Mouse (Mus musculus) midbrain, embryonic 16.5 days (tissue): ENCODE measurements around the gene Fgfr2. TPM values are rescaled to one million over a fixed set of nuclear protein-coding genes. Genes with fewer than 3 reads are reported as not detected.

Source experiments
- ATAC-seq: fragments of 200-750 bp; cut with Nextera tagmentation; 2 replicates; pipeline ENCODE4 v1.8.0; 2017; ENCODE audit warnings: moderate TSS enrichment
- H3K27ac ChIP-seq: fragments of 300-500 bp; sonication (generic); 2 replicates; pipeline ENCODE4 v1.5.1; 2014; ENCODE audit warnings: mild to moderate bottlenecking, low read length, mixed read lengths
- H3K27me3 ChIP-seq: fragments of 300-500 bp; sonication (generic); 2 replicates; pipeline ENCODE4 v1.6.1; 2014; ENCODE audit warnings: low read depth, low read length, mixed read lengths; ENCODE audit not compliant: control insufficient read depth, insufficient read depth
- H3K36me3 ChIP-seq: fragments of 300-500 bp; sonication (generic); 2 replicates; pipeline ENCODE4 v1.6.1; 2014; ENCODE audit warnings: mild to moderate bottlenecking, low read length, moderate library complexity, mixed read lengths; ENCODE audit not compliant: control insufficient read depth, insufficient read depth
- H3K4me1 ChIP-seq: fragments of 300-500 bp; sonication (generic); 2 replicates; pipeline ENCODE4 v1.6.1; 2014; ENCODE audit warnings: mild to moderate bottlenecking, low read length, mixed read lengths; ENCODE audit not compliant: control insufficient read depth, insufficient read depth
- H3K4me2 ChIP-seq: fragments of 300-500 bp; sonication (generic); 2 replicates; pipeline ENCODE4 v1.6.1; 2014; ENCODE audit warnings: mild to moderate bottlenecking, low read length, mixed read lengths
- H3K4me3 ChIP-seq: fragments of 300-500 bp; sonication (generic); 2 replicates; pipeline ENCODE4 v1.5.1; 2014; ENCODE audit warnings: low read depth, mild to moderate bottlenecking, low read length, moderate library complexity, mixed read lengths
- H3K9ac ChIP-seq: fragments of 300-500 bp; sonication (generic); 2 replicates; pipeline ENCODE4 v1.6.1; 2014; ENCODE audit warnings: low read depth, low read length, mixed read lengths
- H3K9me3 ChIP-seq: fragments of 300-500 bp; sonication (generic); replicated peaks from 2 replicates; pipeline ENCODE4 v1.6.1; 2014; ENCODE audit warnings: mild to moderate bottlenecking, low read length, mixed read lengths; ENCODE audit not compliant: control insufficient read depth, poor library complexity, severe bottlenecking
- WGBS: fragments of 180-500 bp; shearing (Covaris S2); extraction: QIAGEN DNeasy Blood & Tissue Kit; methylation state at CpG from one replicate; pipeline ENCODE4 v1.1.7; 2014; 5-methylcytosine and 5-hydroxymethylcytosine counted together
- polyA plus RNA-seq: library from polyadenylated mRNA; unstranded; fragments of >200 nt; fragmentation: Nextera tagmentation; extraction: Ambion mirVana; gene quantifications from 2 replicates; pipeline ENCODE4 v1.2.1, GENCODE M21; 2015

Gene Fgfr2
- polyA plus RNA-seq, 1 experiment from 2014 or later, result 23.8 TPM

DNA sequence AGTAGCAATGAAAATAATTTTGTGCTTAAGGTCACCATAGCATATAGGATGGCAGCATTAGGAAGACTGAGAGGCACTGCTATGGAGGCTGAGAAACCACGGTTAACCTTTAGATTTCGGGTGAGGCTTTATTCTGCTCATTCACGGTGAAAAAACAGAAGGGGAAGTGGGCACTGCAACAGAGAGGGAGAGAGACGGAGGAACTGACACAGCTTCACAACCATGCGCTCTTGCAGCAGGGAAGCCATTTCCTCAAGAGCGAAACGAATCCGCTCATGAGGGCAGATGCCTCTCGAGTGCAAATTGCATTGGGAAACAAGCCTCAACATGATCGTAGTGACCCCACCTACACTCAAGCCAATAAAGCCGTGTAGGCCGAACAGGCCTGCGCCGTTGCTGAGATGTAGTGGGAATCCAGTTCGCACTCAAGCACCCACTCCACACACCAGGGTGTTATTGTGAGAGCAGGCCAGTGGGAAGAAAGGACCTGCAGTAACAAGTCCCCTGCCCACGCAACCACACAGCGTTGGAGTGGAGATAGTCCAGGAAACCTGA is 2275.9 kb downstream of the Fgfr2 start:
- Histone ChIP-seq H3K9ac (no peak overlapping the region), H3K27ac (no peak overlapping the region), H3K4me1 (no peaks in the 10 kb centered on the region), H3K4me2 (no peak overlapping the region), H3K4me3 (no peak overlapping the region), H3K9me3 (no peaks in the 10 kb centered on the region), H3K36me3 (no peaks in the 10 kb centered on the region), H3K27me3 (no peaks in the 10 kb centered on the region)
- ATAC-seq, result no peak
- 89% methylated on average over 17 of the region's 17 CpGs for WGBS

DNA sequence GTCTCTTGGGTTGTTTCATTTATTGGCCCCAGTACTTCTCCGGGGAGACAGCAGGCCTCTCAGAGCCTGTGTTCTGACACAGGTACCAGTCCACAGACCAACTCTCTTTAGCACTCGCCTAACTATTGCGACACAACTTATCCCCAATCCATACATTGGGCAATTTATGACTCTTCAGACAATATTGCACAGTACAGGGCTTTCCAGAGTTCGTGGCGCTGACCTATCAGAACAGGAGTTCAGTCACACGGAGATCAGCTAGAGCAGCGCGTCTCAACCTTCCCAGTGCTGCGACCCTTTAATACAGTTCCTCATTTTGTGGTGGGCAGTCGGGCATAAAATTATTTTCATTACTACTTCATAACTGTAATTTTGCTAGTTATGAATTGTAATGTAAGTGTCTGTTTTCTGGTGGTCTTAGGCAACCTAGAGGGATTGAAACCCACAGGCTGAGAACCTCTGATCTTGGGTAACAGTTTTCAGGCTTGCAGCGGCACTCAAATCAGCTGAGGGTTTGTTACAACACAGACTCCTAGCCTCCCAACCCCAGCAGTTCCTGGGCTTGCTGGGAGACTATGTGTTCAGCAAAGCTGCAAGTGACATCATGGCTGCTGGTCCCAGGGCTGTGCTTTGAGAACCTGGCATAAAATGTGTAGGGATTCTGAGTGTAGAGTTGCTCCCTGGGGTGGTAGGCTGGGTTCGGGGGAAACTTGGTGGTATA is 2283.6 kb downstream of the Fgfr2 start:
- no peak for ATAC-seq
- Histone ChIP-seq H3K9ac (no peak overlapping the region), H3K4me3 (no peak overlapping the region), H3K4me2 (no peak overlapping the region), H3K27me3 (no peaks in the 10 kb centered on the region), H3K27ac (no peak overlapping the region), H3K4me1 (peaks cover 14% of the 10 kb centered on the region), H3K9me3 (no peaks in the 10 kb centered on the region), H3K36me3 (no peaks in the 10 kb centered on the region)
- 89% methylated on average over 12 of the region's 12 CpGs for WGBS

DNA sequence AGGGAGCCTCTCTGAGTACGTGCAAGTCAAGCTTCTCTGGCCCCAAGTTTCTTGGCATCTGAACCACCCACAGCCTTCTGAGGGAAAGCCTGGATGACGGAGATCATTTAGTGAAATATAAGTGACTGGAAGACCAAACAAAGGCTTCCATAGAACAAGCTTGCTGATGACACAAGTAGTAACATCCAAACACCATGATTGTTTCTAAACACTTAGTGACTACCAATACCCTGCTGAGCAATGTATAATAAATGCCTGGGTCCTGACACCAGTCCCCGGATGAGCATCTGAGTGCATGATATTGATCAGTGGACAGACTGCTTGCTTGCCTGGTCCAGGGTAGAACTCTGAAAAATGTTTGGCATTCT is 2284.5 kb downstream of the Fgfr2 start:
- H3K4me2 ChIP-seq, result no peak overlapping the region
- H3K36me3 ChIP-seq, result no peaks in the 10 kb centered on the region
- no peak for ATAC-seq
- WGBS, result 44% methylated on average over 3 of the region's 3 CpGs
- H3K27ac ChIP-seq, result no peak overlapping the region; the same call in 1 of the 2 replicates
- no peak overlapping the region for H3K4me3 ChIP-seq
- no peak overlapping the region for H3K9ac ChIP-seq
- H3K9me3 ChIP-seq, result no peaks in the 10 kb centered on the region
- peaks cover 18% of the 10 kb centered on the region for H3K4me1 ChIP-seq
- no peaks in the 10 kb centered on the region for H3K27me3 ChIP-seq

DNA sequence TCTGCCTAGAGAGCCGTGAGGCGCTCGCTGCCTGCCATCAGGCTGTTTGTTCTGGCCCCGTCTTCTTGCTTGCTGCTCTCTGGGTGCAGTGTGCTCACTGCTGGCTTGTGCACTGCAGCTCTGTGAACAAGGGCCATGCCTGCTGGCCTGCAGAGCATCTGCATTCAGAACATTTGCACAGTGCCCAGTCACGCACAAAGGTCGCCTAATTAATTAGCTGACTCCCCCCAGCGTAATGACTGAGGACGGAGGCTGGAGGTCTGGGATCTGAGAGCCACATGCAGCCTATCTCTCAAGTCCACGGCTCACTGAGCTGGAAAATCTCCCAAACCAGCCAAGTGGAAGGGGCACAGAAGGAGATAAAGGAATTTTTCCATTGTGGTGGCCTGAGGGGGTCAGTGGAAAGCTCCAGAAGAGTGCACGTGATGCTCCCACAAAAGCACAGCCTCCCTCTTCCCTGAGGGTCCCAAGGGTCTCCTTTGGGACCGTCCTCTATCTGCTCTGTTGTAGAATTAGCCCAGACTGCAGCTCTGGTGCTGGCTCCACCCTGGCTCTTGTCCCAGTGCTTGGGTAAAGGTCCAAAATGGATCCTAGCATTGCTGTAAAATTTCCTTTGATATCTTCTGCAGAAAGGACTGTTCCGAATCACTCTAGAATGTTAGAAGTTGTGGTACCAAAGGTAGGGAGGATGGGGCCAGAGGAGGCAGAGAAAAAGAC is 2285.1 kb downstream of the Fgfr2 start:
- peak; percentile 88 for ATAC-seq
- H3K4me3 ChIP-seq, result no peak overlapping the region
- H3K27ac ChIP-seq, result peak overlapping the region; percentile 28; the same call in 1 of the 2 replicates
- no peaks in the 10 kb centered on the region for H3K9me3 ChIP-seq
- H3K4me2 ChIP-seq, result no peak overlapping the region
- WGBS, result 9% methylated on average over 12 of the region's 12 CpGs
- no peak overlapping the region for H3K9ac ChIP-seq
- no peaks in the 10 kb centered on the region for H3K36me3 ChIP-seq
- H3K4me1 ChIP-seq, result peaks cover 18% of the 10 kb centered on the region
- no peaks in the 10 kb centered on the region for H3K27me3 ChIP-seq

DNA sequence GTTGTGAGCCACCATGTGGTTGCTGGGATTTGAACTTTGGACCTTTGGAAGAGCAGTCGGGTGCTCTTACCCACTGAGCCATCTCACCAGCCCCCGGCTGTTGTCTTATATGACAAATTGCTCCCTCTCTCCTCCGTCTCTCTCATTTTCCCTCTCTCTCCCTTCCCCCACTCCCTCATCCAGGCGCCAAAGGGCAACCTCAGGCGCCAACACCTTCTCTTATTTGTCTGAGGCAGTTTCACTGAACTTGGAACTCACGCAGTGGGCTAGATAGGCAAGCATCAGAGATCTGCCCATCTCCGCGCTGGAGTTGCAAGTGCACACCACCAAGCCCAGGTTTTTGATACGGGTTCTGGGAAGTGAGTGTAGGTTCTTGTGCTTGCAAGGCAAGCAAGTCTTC is 2287.1 kb downstream of the Fgfr2 start:
- Histone ChIP-seq H3K36me3 (no peaks in the 10 kb centered on the region), H3K27me3 (no peaks in the 10 kb centered on the region), H3K9me3 (no peaks in the 10 kb centered on the region), H3K4me2 (no peak overlapping the region), H3K27ac (no peak overlapping the region), H3K4me3 (no peak overlapping the region), H3K4me1 (peaks cover 18% of the 10 kb centered on the region), H3K9ac (no peak overlapping the region)
- WGBS, result 76% methylated on average over 9 of the region's 9 CpGs
- no peak for ATAC-seq

DNA sequence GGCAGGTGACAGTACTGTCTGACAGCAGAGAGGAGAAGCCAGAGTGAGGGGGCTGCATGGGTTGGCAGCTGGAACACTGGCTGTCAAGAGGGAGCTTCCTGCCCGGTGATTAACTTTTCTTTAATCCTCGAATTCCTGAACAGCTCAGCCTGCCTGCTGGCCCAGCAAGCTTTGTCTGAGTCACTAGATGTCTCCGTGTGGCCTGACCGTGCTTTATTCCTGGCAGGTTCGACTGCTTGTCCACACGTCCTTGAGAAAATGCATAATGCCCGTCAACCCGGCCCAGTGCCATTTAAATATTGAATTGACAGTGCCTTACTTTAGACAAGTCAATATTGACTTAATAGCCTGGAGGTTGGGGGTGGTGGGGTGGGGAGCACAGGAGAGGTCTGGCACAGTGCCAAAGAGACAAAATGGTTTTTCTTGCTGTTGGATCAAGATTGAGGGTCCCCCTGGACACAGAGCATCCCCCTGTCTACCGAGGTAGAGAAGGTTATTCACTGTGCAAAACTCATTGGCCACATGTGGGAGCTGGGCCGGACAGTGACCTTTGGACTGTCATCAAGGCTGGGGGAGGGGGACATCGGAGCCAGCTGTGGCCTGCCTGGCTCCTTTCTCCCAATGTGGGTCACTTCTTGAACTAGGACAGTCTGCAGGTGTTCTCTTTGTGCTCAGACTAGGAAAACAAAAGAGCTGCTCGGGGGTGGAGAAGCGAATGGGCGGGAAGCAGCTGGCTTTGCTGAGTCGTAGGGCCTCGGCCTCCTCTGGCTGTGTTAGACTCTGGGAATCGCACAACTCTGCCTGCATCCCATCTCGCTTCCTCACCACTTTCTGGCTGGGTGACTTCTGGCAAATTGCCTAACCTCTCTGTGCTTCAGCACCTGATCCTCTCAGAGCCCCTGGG is 2287.9 kb downstream of the Fgfr2 start:
- no peaks in the 10 kb centered on the region for H3K9me3 ChIP-seq
- H3K27ac ChIP-seq, result no peak overlapping the region
- H3K27me3 ChIP-seq, result no peaks in the 10 kb centered on the region
- no peak overlapping the region for H3K4me3 ChIP-seq
- 6% methylated on average over 18 of the region's 18 CpGs for WGBS
- H3K9ac ChIP-seq, result no peak overlapping the region
- no peak for ATAC-seq
- H3K36me3 ChIP-seq, result no peaks in the 10 kb centered on the region
- peaks cover 18% of the 10 kb centered on the region for H3K4me1 ChIP-seq
- 0 out of 2 replicates have a peak overlapping the region, but pooled peaks have one; percentile 4 for H3K4me2 ChIP-seq

DNA sequence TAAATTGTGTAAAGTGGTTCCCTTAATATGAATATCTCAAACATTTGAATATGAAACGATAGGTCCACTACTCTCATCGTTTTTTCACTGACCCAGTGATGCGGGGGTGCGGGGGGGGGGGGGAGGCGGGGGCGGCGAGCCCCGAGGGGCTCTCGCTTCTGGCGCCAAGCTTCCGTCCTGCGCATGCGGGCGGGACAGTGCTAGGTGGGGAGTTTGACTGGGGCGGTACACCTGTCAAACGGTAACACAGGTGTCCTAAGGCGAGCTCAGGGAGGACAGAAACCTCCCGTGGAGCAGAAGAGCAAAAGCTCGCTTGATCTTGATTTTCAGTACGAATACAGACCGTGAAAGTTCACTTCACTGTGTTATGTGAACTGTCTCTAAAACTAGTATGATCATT is 2288.9 kb downstream of the Fgfr2 start:
- peak; percentile 93 for ATAC-seq

DNA sequence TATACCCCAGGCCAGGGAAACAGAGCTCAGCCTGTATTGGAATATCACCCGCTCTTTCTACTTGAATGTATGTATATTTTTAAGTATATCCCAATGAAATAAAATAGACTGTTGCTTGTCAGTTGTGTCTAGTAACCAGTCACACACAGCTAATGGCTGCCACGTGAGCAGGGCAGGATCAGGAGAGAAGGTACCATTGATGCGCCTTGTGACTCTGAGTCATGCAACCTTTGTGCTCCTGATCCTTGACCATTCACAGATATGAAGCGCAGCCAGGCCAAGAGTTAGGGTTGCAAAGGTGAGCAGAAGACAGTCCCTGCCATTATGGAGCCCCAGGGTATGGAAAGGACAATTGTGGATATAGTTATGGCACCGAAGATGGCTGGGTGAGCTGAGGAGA is 2291.6 kb downstream of the Fgfr2 start:
- Histone ChIP-seq H3K4me2 (no peak overlapping the region), H3K36me3 (no peaks in the 10 kb centered on the region), H3K4me1 (peaks cover 11% of the 10 kb centered on the region), H3K4me3 (no peak overlapping the region), H3K9me3 (no peaks in the 10 kb centered on the region), H3K27me3 (no peaks in the 10 kb centered on the region), H3K9ac (no peak overlapping the region), H3K27ac (no peak overlapping the region)
- ATAC-seq, result no peak
- 88% methylated on average over 5 of the region's 5 CpGs for WGBS

More for the DNA sequence above, 2288.9 kb downstream of the Fgfr2 start:
- Histone ChIP-seq H3K4me3 (no peak overlapping the region), H3K9me3 (no peaks in the 10 kb centered on the region), H3K27me3 (no peaks in the 10 kb centered on the region), H3K36me3 (no peaks in the 10 kb centered on the region), H3K4me1 (peaks cover 18% of the 10 kb centered on the region), H3K4me2 (0 out of 2 replicates have a peak overlapping the region, but pooled peaks have one; percentile 1), H3K27ac (no peak overlapping the region), H3K9ac (no peak overlapping the region)
- 12% methylated on average over 20 of the region's 21 CpGs for WGBS
